Comparison of ENCODE assay signal across 17 mouse cellular contexts in genomic region chr5:120558041-120558440, GRCm38 (mm10). TPM values are rescaled to one million over a fixed set of nuclear protein-coding genes. Genes with fewer than 3 reads are reported as not detected.
DNase-seq lines count a peak whose midpoint lies in the region; ATAC-seq and TF ChIP-seq lines count a peak whose summit lies in the region.
"Had no signal": no experiment of that assay in that cellular context is flagged by ENCODE, and none has a peak within 500 bp of the region (broad histone marks: within the 10 kb centered on the region; RNA-seq: fewer than 3 reads in every experiment).

No protein-coding gene starts in this region.

- H3K9ac ChIP-seq in embryonic facial prominence, embryonic 13.5 days: peak overlapping the region; percentile 36; the same call in 1 of the 2 replicates
- H3K9ac ChIP-seq in liver, embryonic 15.5 days: no peak overlapping the region
- H3K9ac ChIP-seq: forebrain, embryonic 15.5 days; liver, embryonic 14.5 days had no signal

- H3K36me3 ChIP-seq in embryonic facial prominence, embryonic 13.5 days: peaks cover 36% of the 10 kb centered on the region
- peaks cover 60% of the 10 kb centered on the region for H3K36me3 ChIP-seq in liver, embryonic 15.5 days (replicated peaks)

- 0 out of 2 replicates have a peak overlapping the region, but pooled peaks have one; percentile 22 for H3K4me2 ChIP-seq in embryonic facial prominence, embryonic 13.5 days
- H3K4me2 ChIP-seq in liver, embryonic 15.5 days: peak overlapping the region; percentile 56
- H3K4me2 ChIP-seq: forebrain, embryonic 15.5 days had no signal

- 60% methylated on average over 8 of the region's 8 CpGs for WGBS in embryonic facial prominence, embryonic 13.5 days
- WGBS in liver, embryonic 15.5 days (ENCODE audit: insufficient replicate concordance): 73% methylated on average over 8 of the region's 8 CpGs

- H3K9me3 ChIP-seq in embryonic facial prominence, embryonic 13.5 days: no peaks in the 10 kb centered on the region
- no peaks in the 10 kb centered on the region for H3K9me3 ChIP-seq in liver, embryonic 15.5 days (replicated peaks)
- H3K9me3 ChIP-seq: forebrain, embryonic 15.5 days had no signal

- H3K27ac ChIP-seq in left cerebral cortex, adult 2 months: peak overlapping the region; percentile 10; the same call in 1 of the 2 replicates
- H3K27ac ChIP-seq in embryonic facial prominence, embryonic 13.5 days: 0 out of 2 replicates have a peak overlapping the region, but pooled peaks have one; percentile 49
- H3K27ac ChIP-seq in liver, embryonic 15.5 days (replicated peaks): 0 out of 2 replicates have a peak overlapping the region, but pooled peaks have one; percentile 81
- H3K27ac ChIP-seq: forebrain, embryonic 15.5 days; kidney, postnatal 0 days; liver, embryonic 14.5 days had no signal

- no peak for ATAC-seq in embryonic facial prominence, embryonic 13.5 days (ENCODE audit: insufficient number of reproducible peaks, insufficient read depth, low FRiP score, low TSS enrichment, low read depth)
- no peak for ATAC-seq in liver, embryonic 15.5 days (ENCODE audit: insufficient read depth)
- ATAC-seq: forebrain, embryonic 15.5 days; inflammation-experienced regulatory T-cells, adult 6 months had no signal

- peaks cover 45% of the 10 kb centered on the region for H3K4me1 ChIP-seq in embryonic facial prominence, embryonic 13.5 days
- H3K4me1 ChIP-seq in liver, embryonic 15.5 days (replicated peaks): peaks cover 54% of the 10 kb centered on the region

- DNase-seq in cerebellum, postnatal 25 days: peak; percentile 50 to 51
- no peak for DNase-seq in cerebellum, postnatal 4 days (ENCODE audit: low spot score in 2 of 2)
- DNase-seq in left cerebral cortex, adult 2 months (ENCODE audit: extremely low spot score in 1 of 2, low spot score in 2 of 2): no peak
- DNase-seq in left cerebral cortex, postnatal 36 days (ENCODE audit: low spot score in 2 of 2): no peak
- no peak for DNase-seq in MN1 (ENCODE audit: low spot score)
- no peak for DNase-seq in adrenal gland, adult 18-20 months (ENCODE audit: low spot score in 2 of 2)
- DNase-seq: retina, postnatal 1 day; thymus, adult 2 months had no signal

- no peak overlapping the region for H3K4me3 ChIP-seq in left cerebral cortex, adult 2 months
- H3K4me3 ChIP-seq in embryonic facial prominence, embryonic 13.5 days: no peak overlapping the region
- peak overlapping the region; percentile 49; the same call in 1 of the 2 replicates for H3K4me3 ChIP-seq in liver, embryonic 15.5 days (replicated peaks)
- H3K4me3 ChIP-seq: forebrain, embryonic 15.5 days had no signal

- TF ChIP-seq CTCF in left cerebral cortex, adult 2 months (IDR thresholded peaks at IDR 0.05): no peak

- intact Hi-C loops in left cerebral cortex, adult 2 months (cut with DNase I): no loop called here
- intact Hi-C loops in left cerebral cortex, postnatal 36 days (cut with DNase I): no loop called here

- H3K27me3 ChIP-seq in embryonic facial prominence, embryonic 13.5 days: no peaks in the 10 kb centered on the region
- no peaks in the 10 kb centered on the region for H3K27me3 ChIP-seq in liver, embryonic 15.5 days
- H3K27me3 ChIP-seq: forebrain, embryonic 15.5 days had no signal

RNA-seq across cellular contexts. Expression of gene Tpcn1, which starts 30.4 kb away (rescaled TPM):
- 10 to 100 TPM; 36.8 to 42.1 TPM for total RNA-seq in left cerebral cortex, adult 2 months (2021)
- total RNA-seq in left cerebral cortex, postnatal 36 days (2021): 10 to 100 TPM; 32.9 to 36.0 TPM
- 21.0 and 22.3 TPM in 2 replicates for polyA plus RNA-seq in embryonic facial prominence, embryonic 13.5 days (2015; fragmentation: Nextera tagmentation; extraction: Ambion mirVana)
- 22.7 and 26.4 TPM in 2 replicates for polyA plus RNA-seq in liver, embryonic 15.5 days (2015; fragmentation: Nextera tagmentation; extraction: Ambion mirVana)
- 10 to 100 TPM; 33.6 to 42.2 TPM for total RNA-seq in adrenal gland, adult 18-20 months (2021)

RNA-seq across cellular contexts. Expression of gene Iqcd, which starts 30.8 kb away (rescaled TPM):
- total RNA-seq in left cerebral cortex, adult 2 months (2021): under 1 TPM; 0.47 to 0.75 TPM
- 1 to 10 TPM in 1 of 2 experiments, under 1 TPM in 1; 0.81 to 1.1 TPM for total RNA-seq in left cerebral cortex, postnatal 36 days (2021)
- polyA plus RNA-seq in embryonic facial prominence, embryonic 13.5 days (2015; fragmentation: Nextera tagmentation; extraction: Ambion mirVana): 0.60 and 0.80 TPM in 2 replicates
- polyA plus RNA-seq in liver, embryonic 15.5 days (2015; fragmentation: Nextera tagmentation; extraction: Ambion mirVana): 0.90 and 1.2 TPM in 2 replicates
- under 1 TPM; 0.36 to 0.48 TPM for total RNA-seq in adrenal gland, adult 18-20 months (2021)
- total RNA-seq: ES-E14; gastrocnemius, adult 18-20 months; heart, postnatal 25 days had no signal

RNA-seq across cellular contexts. Expression of gene Slc8b1, which starts 47.1 kb away (rescaled TPM):
- 1 to 10 TPM; 4.5 to 7.5 TPM for total RNA-seq in left cerebral cortex, adult 2 months (2021)
- total RNA-seq in left cerebral cortex, postnatal 36 days (2021): 1 to 10 TPM; 4.2 to 8.2 TPM
- polyA plus RNA-seq in embryonic facial prominence, embryonic 13.5 days (2015; fragmentation: Nextera tagmentation; extraction: Ambion mirVana): 5.0 and 5.9 TPM in 2 replicates
- polyA plus RNA-seq in liver, embryonic 15.5 days (2015; fragmentation: Nextera tagmentation; extraction: Ambion mirVana): 7.4 and 8.2 TPM in 2 replicates
- 10 to 100 TPM; 26.4 to 31.7 TPM for total RNA-seq in adrenal gland, adult 18-20 months (2021)

RNA-seq across cellular contexts. Expression of gene Rita1, which starts 54.3 kb away (rescaled TPM):
- total RNA-seq in left cerebral cortex, adult 2 months (2021): 10 to 100 TPM; 29.5 to 29.9 TPM
- total RNA-seq in left cerebral cortex, postnatal 36 days (2021): 10 to 100 TPM; 35.7 to 36.3 TPM
- 16.2 and 17.6 TPM in 2 replicates for polyA plus RNA-seq in embryonic facial prominence, embryonic 13.5 days (2015; fragmentation: Nextera tagmentation; extraction: Ambion mirVana)
- polyA plus RNA-seq in liver, embryonic 15.5 days (2015; fragmentation: Nextera tagmentation; extraction: Ambion mirVana): 4.0 TPM in 2 replicates
- total RNA-seq in adrenal gland, adult 18-20 months (2021): 10 to 100 TPM; 14.2 to 16.9 TPM

RNA-seq across cellular contexts. Expression of gene Ddx54, which starts 54.5 kb away (rescaled TPM):
- total RNA-seq in left cerebral cortex, adult 2 months (2021): 10 to 100 TPM; 38.6 to 41.0 TPM
- total RNA-seq in left cerebral cortex, postnatal 36 days (2021): 10 to 100 TPM; 36.9 to 43.1 TPM
- 45.6 and 46.8 TPM in 2 replicates for polyA plus RNA-seq in embryonic facial prominence, embryonic 13.5 days (2015; fragmentation: Nextera tagmentation; extraction: Ambion mirVana)
- 16.2 and 17.7 TPM in 2 replicates for polyA plus RNA-seq in liver, embryonic 15.5 days (2015; fragmentation: Nextera tagmentation; extraction: Ambion mirVana)
- 10 to 100 TPM; 44.1 to 57.6 TPM for total RNA-seq in adrenal gland, adult 18-20 months (2021)

Comparison
In these comparisons a context has a peak if more than half of its experiments do, and no peak if none do; other contexts are left out.
1. DNase-seq: peak in cerebellum, postnatal 25 days (2 of 2); none in cerebellum, postnatal 4 days (0 of 2), left cerebral cortex, adult 2 months (0 of 2), left cerebral cortex, postnatal 36 days (0 of 2), MN1 (single experiment) and adrenal gland, adult 18-20 months (0 of 2).
2. H3K27ac ChIP-seq: peak in every context shown above with its lines; median percentile 81 in liver, embryonic 15.5 days; 49 in embryonic facial prominence, embryonic 13.5 days; 10 in left cerebral cortex, adult 2 months.